Mouse (Mus musculus) intestine, embryonic 16.5 days (tissue): ENCODE data around the gene Slc26a1. TPM values are rescaled to one million over a fixed set of nuclear protein-coding genes. Genes with fewer than 3 reads are reported as not detected.
"Not testable (repeated sequence)": the region's sequence is repeated elsewhere in the genome, so short reads cannot be mapped to it uniquely, and the experiment has no call there.

Source experiments
- ATAC-seq: fragments of 200-750 bp; cut with Nextera tagmentation; 2 replicates; pipeline ENCODE4 v1.8.0; 2017; ENCODE audit warnings: moderate TSS enrichment, moderate library complexity
- H3K27ac ChIP-seq: fragments of 300-500 bp; sonication (generic); 2 replicates; pipeline ENCODE4 v1.5.1; 2014; ENCODE audit warnings: mild to moderate bottlenecking, low read length
- H3K27me3 ChIP-seq: fragments of 300-500 bp; sonication (generic); replicated peaks from 2 replicates; pipeline ENCODE4 v1.6.1; 2014; ENCODE audit warnings: low read length, control low read depth, mixed read lengths; ENCODE audit not compliant: control insufficient read depth, insufficient read depth
- H3K36me3 ChIP-seq: fragments of 300-500 bp; sonication (generic); 2 replicates; pipeline ENCODE4 v1.6.1; 2014; ENCODE audit warnings: low read length, control low read depth; ENCODE audit not compliant: control insufficient read depth, insufficient read depth
- H3K4me1 ChIP-seq: fragments of 300-500 bp; sonication (generic); 2 replicates; pipeline ENCODE4 v1.6.1; 2014; ENCODE audit warnings: low read length, control low read depth, mixed read lengths; ENCODE audit not compliant: control insufficient read depth, insufficient read depth
- H3K4me2 ChIP-seq: fragments of 300-500 bp; sonication (generic); 2 replicates; pipeline ENCODE4 v1.6.1; 2014; ENCODE audit warnings: low read depth, low read length, control low read depth
- H3K4me3 ChIP-seq: fragments of 300-500 bp; sonication (generic); 2 replicates; pipeline ENCODE4 v1.5.1; 2014; ENCODE audit warnings: mild to moderate bottlenecking, low read length
- H3K9ac ChIP-seq: fragments of 300-500 bp; sonication (generic); 2 replicates; pipeline ENCODE4 v1.6.1; 2014; ENCODE audit warnings: low read depth, low read length
- H3K9me3 ChIP-seq: fragments of 300-500 bp; sonication (generic); 2 replicates; pipeline ENCODE4 v1.6.1; 2016; ENCODE audit warnings: low read length, control low read depth; ENCODE audit not compliant: control insufficient read depth
- WGBS: fragments of 180-500 bp; shearing (Covaris S2); extraction: QIAGEN DNeasy Blood & Tissue Kit; methylation state at CpG from one replicate; pipeline ENCODE4 v1.1.7; 2014; 5-methylcytosine and 5-hydroxymethylcytosine counted together
- polyA plus RNA-seq: library from polyadenylated mRNA; unstranded; fragments of >200 nt; fragmentation: Nextera tagmentation; extraction: Ambion mirVana; gene quantifications from 2 replicates; pipeline ENCODE4 v1.2.1, GENCODE M21; 2015

The Slc26a1 gene
- polyA plus RNA-seq, 1 experiment from 2014 or later, result 8.0 TPM

DNA sequence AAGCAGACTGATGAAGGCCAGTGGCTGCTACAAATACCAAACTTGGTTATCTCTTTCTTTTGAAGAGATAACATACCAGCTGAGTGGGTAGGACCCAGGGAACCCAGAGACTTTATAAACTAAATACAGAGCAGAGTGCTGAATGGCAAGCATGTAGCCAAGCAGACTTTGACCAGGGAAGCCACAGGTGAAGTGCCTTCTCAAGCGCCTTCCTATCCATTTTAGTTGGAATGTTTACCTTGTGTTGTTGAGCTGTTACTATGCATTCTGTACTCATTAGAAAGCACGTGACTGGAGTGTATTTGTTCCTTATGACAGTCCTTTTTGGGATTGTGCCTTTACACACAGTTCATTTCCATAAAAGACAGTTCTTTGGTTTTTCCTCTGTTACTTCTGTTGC is 31.7 kb downstream of the Slc26a1 start:
- ATAC-seq, result peak; percentile 26; the same call in 1 of the 2 replicates
- Histone ChIP-seq H3K9me3 (no peaks in the 10 kb centered on the region), H3K4me1 (no peaks in the 10 kb centered on the region), H3K36me3 (peaks cover 5% of the 10 kb centered on the region; the same call in 1 of the 2 replicates), H3K4me2 (no peak overlapping the region), H3K4me3 (no peak overlapping the region), H3K27ac (no peak overlapping the region), H3K9ac (no peak overlapping the region), H3K27me3 (no peaks in the 10 kb centered on the region)
- 62% methylated on average over 2 of the region's 2 CpGs for WGBS

DNA sequence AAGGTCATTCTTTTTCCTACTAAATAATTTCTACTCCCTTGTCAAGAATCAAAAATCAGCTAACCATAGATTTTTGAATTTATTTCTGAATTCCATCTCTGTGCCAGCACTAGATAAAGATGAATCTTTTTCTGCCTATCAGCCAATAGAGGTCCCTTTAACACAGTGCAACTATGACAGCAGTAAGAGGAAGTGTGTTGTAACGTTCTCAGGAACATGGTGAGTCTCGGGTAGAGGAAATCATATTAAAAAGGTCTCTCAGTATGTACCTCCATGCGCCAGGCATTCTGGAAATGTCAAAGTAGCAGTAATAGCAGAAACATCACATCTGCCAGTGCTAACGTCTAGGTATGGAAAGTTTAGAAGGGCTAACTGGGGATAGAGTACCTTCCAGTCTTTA is 39.2 kb downstream of the Slc26a1 start:
- ATAC-seq, result no peak
- H3K27ac ChIP-seq, result no peak overlapping the region
- no peaks in the 10 kb centered on the region for H3K4me1 ChIP-seq
- no peaks in the 10 kb centered on the region for H3K9me3 ChIP-seq
- H3K4me2 ChIP-seq, result no peak overlapping the region
- no peaks in the 10 kb centered on the region for H3K27me3 ChIP-seq
- H3K36me3 ChIP-seq, result 0 out of 2 replicates have a peak, but pooled peaks cover 2% of the 10 kb centered on the region
- H3K9ac ChIP-seq, result no peak overlapping the region
- WGBS, result 63% methylated on average over 4 of the region's 4 CpGs
- no peak overlapping the region for H3K4me3 ChIP-seq

DNA sequence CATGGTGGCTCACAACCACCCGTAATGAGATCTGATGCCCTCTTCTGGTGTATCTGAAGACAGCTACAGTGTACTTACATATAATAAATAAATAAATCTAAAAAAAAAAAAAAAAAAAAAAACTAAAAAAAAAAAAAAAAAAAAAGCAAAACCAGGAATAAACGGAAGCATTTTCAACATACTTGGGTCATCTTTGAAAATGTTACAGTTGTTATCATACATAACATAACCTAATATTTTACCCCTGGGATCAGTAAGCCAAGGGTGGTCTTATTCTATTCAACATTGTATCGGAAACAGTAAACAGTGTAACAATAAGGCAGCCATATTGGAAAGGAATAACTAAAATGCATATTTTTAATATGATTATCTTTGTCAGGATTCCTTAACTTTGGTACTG is 41.3 kb downstream of the Slc26a1 start:
- not testable (repeated sequence) for H3K4me1 ChIP-seq, H3K27me3 ChIP-seq, H3K9me3 ChIP-seq, H3K27ac ChIP-seq, ATAC-seq, H3K4me2 ChIP-seq, H3K9ac ChIP-seq, H3K4me3 ChIP-seq, H3K36me3 ChIP-seq
- 90% methylated on average over 2 of the region's 3 CpGs for WGBS

GRCm38 (mm10) chr5:108633676-108634075 is 41.7 kb downstream of the Slc26a1 start:
- Histone ChIP-seq H3K9ac (no peak overlapping the region), H3K36me3 (no peaks in the 10 kb centered on the region), H3K4me3 (no peak overlapping the region), H3K4me2 (no peak overlapping the region), H3K9me3 (no peaks in the 10 kb centered on the region), H3K27ac (no peak overlapping the region), H3K4me1 (peaks cover 2% of the 10 kb centered on the region; the same call in 1 of the 2 replicates), H3K27me3 (no peaks in the 10 kb centered on the region)
- 85% methylated on average over 4 of the region's 4 CpGs for WGBS
- ATAC-seq, result no peak

DNA sequence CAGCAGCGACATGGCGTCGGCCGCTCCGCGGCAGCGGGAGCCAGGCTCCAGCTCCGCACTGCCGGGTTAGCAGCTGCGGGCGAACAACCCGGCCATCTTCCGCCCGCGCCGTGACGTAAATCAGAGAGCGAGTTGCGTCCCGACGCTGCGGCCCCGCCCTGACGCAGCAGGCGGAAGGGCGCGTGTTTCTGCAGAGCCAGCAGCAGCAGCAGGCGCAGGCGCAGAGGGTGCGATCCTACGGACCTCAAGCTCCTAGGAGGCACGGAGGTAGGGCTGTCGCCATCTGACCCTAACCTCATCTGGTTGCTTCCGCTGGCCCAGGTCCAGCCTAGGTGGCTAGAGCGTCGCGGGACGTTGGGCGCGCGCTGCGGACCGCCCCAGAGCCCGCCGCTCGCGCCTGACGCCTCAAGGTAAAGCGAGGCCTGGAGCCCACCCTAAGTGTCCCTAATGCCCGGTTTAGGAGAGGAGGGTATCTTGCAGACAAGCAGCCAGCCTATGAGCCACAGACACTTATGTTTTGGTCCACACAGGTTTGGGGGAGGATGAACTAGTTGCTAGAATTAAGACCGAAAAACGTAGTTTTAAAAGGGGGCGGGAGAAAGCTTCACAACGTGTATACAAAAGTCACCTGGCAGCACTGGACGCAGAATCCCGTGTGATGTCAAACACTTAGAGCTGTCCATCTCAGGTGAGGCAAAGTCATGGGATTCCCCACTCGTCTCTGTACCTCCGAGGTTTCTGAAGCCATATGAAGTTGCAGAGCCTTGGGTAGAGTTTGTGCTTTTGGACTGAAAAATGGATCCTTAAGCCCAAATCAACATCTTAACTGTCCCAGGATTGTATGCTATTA is 45.5 kb downstream of the Slc26a1 start, which contains the start of the genes Gak and Tmem175:
Gak (minus strand) TSS at position 122 of the 850 bp plus-strand sequence.
Tmem175 (plus strand) TSS at position 137 of the 850 bp plus-strand sequence.
- WGBS, result under 1% methylated on average over 58 of the region's 58 CpGs
- H3K4me3 ChIP-seq, result peak within 1 kb of the TSS; percentile 97
- H3K9me3 ChIP-seq, result no peaks in the 10 kb centered on the region
- H3K4me2 ChIP-seq, result peak within 1 kb of the TSS; percentile 70
- peak within 1 kb of the TSS; percentile 99 for H3K9ac ChIP-seq
- peaks cover 18% of the 10 kb centered on the region for H3K4me1 ChIP-seq
- peak within 1 kb of the TSS; percentile 92 for H3K27ac ChIP-seq
- ATAC-seq, result peak; percentile 96
- no peaks in the 10 kb centered on the region for H3K27me3 ChIP-seq
- H3K36me3 ChIP-seq, result no peaks in the 10 kb centered on the region

- peak overlapping the region; percentile 92 for H3K27ac ChIP-seq
- peak overlapping the region; percentile 97 for H3K4me3 ChIP-seq
- H3K36me3 ChIP-seq, result no peaks in the 10 kb centered on the region
- ATAC-seq, result peak; percentile 87
- peak overlapping the region; percentile 57 for H3K4me2 ChIP-seq
- H3K9me3 ChIP-seq, result no peaks in the 10 kb centered on the region
- H3K27me3 ChIP-seq, result no peaks in the 10 kb centered on the region
- peak overlapping the region; percentile 99 for H3K9ac ChIP-seq
- WGBS, result 2% methylated on average over 32 of the region's 32 CpGs
- H3K4me1 ChIP-seq, result peaks cover 18% of the 10 kb centered on the region
Observed at GRCm38 (mm10) chr5:108628891-108629633, 46.3 kb downstream of the Slc26a1 start.

DNA sequence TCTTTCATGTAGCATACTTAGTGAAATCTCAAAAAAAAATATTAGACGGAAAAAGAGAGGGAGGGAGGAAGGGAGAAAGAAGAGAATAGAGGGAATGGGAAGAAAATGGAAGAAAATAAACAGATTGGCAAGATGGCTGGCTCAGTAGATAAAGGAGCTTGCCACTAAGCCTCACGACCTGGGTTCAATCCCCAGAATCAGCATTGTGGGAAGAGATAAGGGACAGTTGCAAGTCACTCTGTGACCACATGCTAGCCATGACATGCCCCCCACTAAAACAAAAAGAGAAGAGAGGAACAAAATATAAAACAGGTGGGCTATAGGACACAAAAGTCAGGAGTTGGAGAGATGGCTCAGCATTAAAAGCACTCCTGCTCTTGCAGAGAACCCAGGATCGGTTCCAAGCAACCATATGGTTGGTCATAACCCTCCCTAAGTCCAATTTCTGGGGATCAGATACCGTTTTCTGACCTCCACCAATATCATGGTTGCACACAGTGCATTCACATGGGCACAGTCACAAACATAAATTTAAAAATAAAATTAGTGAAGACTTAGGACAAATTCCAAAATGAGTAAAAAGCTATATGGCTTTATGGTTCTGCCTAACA is 49.2 kb downstream of the Slc26a1 start:
- ATAC-seq, result no peak
- no peak overlapping the region for H3K27ac ChIP-seq
- 0 out of 2 replicates have a peak, but pooled peaks cover 6% of the 10 kb centered on the region for H3K36me3 ChIP-seq
- H3K9me3 ChIP-seq, result no peaks in the 10 kb centered on the region
- H3K4me1 ChIP-seq, result peaks cover 18% of the 10 kb centered on the region
- 81% methylated on average over 4 of the region's 4 CpGs for WGBS
- no peak overlapping the region for H3K4me3 ChIP-seq
- no peaks in the 10 kb centered on the region for H3K27me3 ChIP-seq
- no peak overlapping the region for H3K9ac ChIP-seq
- H3K4me2 ChIP-seq, result no peak overlapping the region

- Histone ChIP-seq H3K4me1 (no peaks in the 10 kb centered on the region; the same call in 1 of the 2 replicates), H3K9me3 (no peaks in the 10 kb centered on the region), H3K4me3 (no peak overlapping the region), H3K27me3 (no peaks in the 10 kb centered on the region), H3K36me3 (0 out of 2 replicates have a peak, but pooled peaks cover 10% of the 10 kb centered on the region), H3K27ac (no peak overlapping the region), H3K4me2 (no peak overlapping the region), H3K9ac (no peak overlapping the region)
- 72% methylated on average over 2 of the region's 2 CpGs for WGBS
- no peak for ATAC-seq
Observed at GRCm38 (mm10) chr5:108621870-108622269, 53.5 kb downstream of the Slc26a1 start.
